Mouse (Mus musculus): Measurements from ENCODE around the gene Nrcam. TPM values are rescaled to one million over a fixed set of nuclear protein-coding genes. Genes with fewer than 3 reads are reported as not detected.

Nrcam gene
- polyA plus RNA-seq, 1 experiment from 2014 or later: not detected

GRCm38 (mm10) chr12:44535623-44536022 lies 206.9 kb downstream of the Nrcam start:
- TF ChIP-seq EP300 (IDR thresholded peaks at IDR 0.05; ENCODE audit: low read depth) (no peak), CTCF (IDR thresholded peaks at IDR 0.05; ENCODE audit: low read depth) (no peak)
- H3K9ac ChIP-seq (replicated peaks): no peak overlapping the region
- no peaks in the 10 kb centered on the region for H3K36me3 ChIP-seq (replicated peaks; ENCODE audit: insufficient read depth, low read length)
- ATAC-seq (no peak), DNase-seq (no peak)
- H3K4me1 ChIP-seq (ENCODE audit: insufficient read depth): no peaks in the 10 kb centered on the region
- WGBS (ENCODE audit: insufficient replicate concordance): 26% methylated on average over 5 of the region's 5 CpGs
- H3K27me3 ChIP-seq (ENCODE audit: insufficient read depth, low read length): no peaks in the 10 kb centered on the region
- H3K4me2 ChIP-seq (ENCODE audit: low read depth, low read length): no peak overlapping the region
- H3K4me3 ChIP-seq (ENCODE audit: low read depth, low read length): no peak overlapping the region
- H3K9me3 ChIP-seq (ENCODE audit: low read length): no peaks in the 10 kb centered on the region
- no peak overlapping the region for H3K27ac ChIP-seq (ENCODE audit: low read depth)

- Histone ChIP-seq H3K27ac (ENCODE audit: low read depth) (no peak overlapping the region), H3K4me2 (ENCODE audit: low read depth, low read length) (no peak overlapping the region), H3K27me3 (ENCODE audit: insufficient read depth, low read length) (no peaks in the 10 kb centered on the region), H3K36me3 (replicated peaks; ENCODE audit: insufficient read depth, low read length) (no peaks in the 10 kb centered on the region), H3K9me3 (ENCODE audit: low read length) (no peaks in the 10 kb centered on the region), H3K9ac (replicated peaks) (no peak overlapping the region), H3K4me1 (ENCODE audit: insufficient read depth) (no peaks in the 10 kb centered on the region), H3K4me3 (ENCODE audit: low read depth, low read length) (no peak overlapping the region)
- DNase-seq (peak; percentile 73), ATAC-seq (no peak)
- peak; percentile 75 for TF ChIP-seq CTCF (IDR thresholded peaks at IDR 0.05; ENCODE audit: low read depth)
- TF ChIP-seq EP300 (IDR thresholded peaks at IDR 0.05; ENCODE audit: low read depth): no peak
- WGBS (ENCODE audit: insufficient replicate concordance): 46% methylated on average over 8 of the region's 8 CpGs
These were observed 219.2 kb downstream of the Nrcam start for GRCm38 (mm10) chr12:44547721-44548369.

- DNase-seq (no peak), ATAC-seq (no peak)
- H3K9ac ChIP-seq (replicated peaks): no peak overlapping the region
- H3K36me3 ChIP-seq (replicated peaks; ENCODE audit: insufficient read depth, low read length): no peaks in the 10 kb centered on the region
- WGBS (ENCODE audit: insufficient replicate concordance): 49% methylated on average over 9 of the region's 9 CpGs
- H3K4me2 ChIP-seq (ENCODE audit: low read depth, low read length): no peak overlapping the region
- no peaks in the 10 kb centered on the region for H3K27me3 ChIP-seq (ENCODE audit: insufficient read depth, low read length)
- no peak overlapping the region for H3K4me3 ChIP-seq (ENCODE audit: low read depth, low read length)
- H3K27ac ChIP-seq (ENCODE audit: low read depth): no peak overlapping the region
- TF ChIP-seq CTCF (IDR thresholded peaks at IDR 0.05; ENCODE audit: low read depth): no peak
- no peak for TF ChIP-seq EP300 (IDR thresholded peaks at IDR 0.05; ENCODE audit: low read depth)
- no peaks in the 10 kb centered on the region for H3K4me1 ChIP-seq (ENCODE audit: insufficient read depth)
- no peaks in the 10 kb centered on the region for H3K9me3 ChIP-seq (ENCODE audit: low read length)
These were observed 219.8 kb downstream of the Nrcam start for GRCm38 (mm10) chr12:44548465-44548864.

GRCm38 (mm10) chr12:44551614-44552013 lies 222.9 kb downstream of the Nrcam start:
- Histone ChIP-seq H3K9me3 (ENCODE audit: low read length) (no peaks in the 10 kb centered on the region), H3K4me2 (ENCODE audit: low read depth, low read length) (no peak overlapping the region)

GRCm38 (mm10) chr12:44554051-44554450 lies 225.4 kb downstream of the Nrcam start:
- DNase-seq: no peak
- WGBS (ENCODE audit: insufficient replicate concordance): 54% methylated on average over 2 of the region's 2 CpGs
- no peaks in the 10 kb centered on the region for H3K27me3 ChIP-seq (ENCODE audit: insufficient read depth, low read length)
- no peaks in the 10 kb centered on the region for H3K9me3 ChIP-seq (ENCODE audit: low read length)
- no peaks in the 10 kb centered on the region for H3K36me3 ChIP-seq (replicated peaks; ENCODE audit: insufficient read depth, low read length)
- H3K9ac ChIP-seq (replicated peaks): no peak overlapping the region
- TF ChIP-seq EP300 (IDR thresholded peaks at IDR 0.05; ENCODE audit: low read depth): no peak
- TF ChIP-seq CTCF (IDR thresholded peaks at IDR 0.05; ENCODE audit: low read depth): no peak
- no peaks in the 10 kb centered on the region for H3K4me1 ChIP-seq (ENCODE audit: insufficient read depth)
- no peak overlapping the region for H3K27ac ChIP-seq (ENCODE audit: low read depth)
- no peak for ATAC-seq
- H3K4me2 ChIP-seq (ENCODE audit: low read depth, low read length): no peak overlapping the region
- H3K4me3 ChIP-seq (ENCODE audit: low read depth, low read length): no peak overlapping the region

More at GRCm38 (mm10) chr12:44551614-44552013, 222.9 kb downstream of the Nrcam start:
- Histone ChIP-seq H3K36me3 (replicated peaks; ENCODE audit: insufficient read depth, low read length) (no peaks in the 10 kb centered on the region), H3K27ac (ENCODE audit: low read depth) (no peak overlapping the region), H3K27me3 (ENCODE audit: insufficient read depth, low read length) (no peaks in the 10 kb centered on the region), H3K4me1 (ENCODE audit: insufficient read depth) (no peaks in the 10 kb centered on the region), H3K9ac (replicated peaks) (no peak overlapping the region), H3K4me3 (ENCODE audit: low read depth, low read length) (no peak overlapping the region)
- TF ChIP-seq CTCF (IDR thresholded peaks at IDR 0.05; ENCODE audit: low read depth) (no peak), EP300 (IDR thresholded peaks at IDR 0.05; ENCODE audit: low read depth) (no peak)
- DNase-seq: no peak
- no peak for ATAC-seq

- TF ChIP-seq CTCF (IDR thresholded peaks at IDR 0.05; ENCODE audit: low read depth): no peak
- TF ChIP-seq EP300 (IDR thresholded peaks at IDR 0.05; ENCODE audit: low read depth): no peak
- H3K27me3 ChIP-seq (ENCODE audit: insufficient read depth, low read length): no peaks in the 10 kb centered on the region
- H3K4me2 ChIP-seq (ENCODE audit: low read depth, low read length): no peak overlapping the region
- no peaks in the 10 kb centered on the region for H3K36me3 ChIP-seq (replicated peaks; ENCODE audit: insufficient read depth, low read length)
- H3K9ac ChIP-seq (replicated peaks): no peak overlapping the region
- H3K27ac ChIP-seq (ENCODE audit: low read depth): no peak overlapping the region
- no peaks in the 10 kb centered on the region for H3K9me3 ChIP-seq (ENCODE audit: low read length)
- DNase-seq: no peak
- ATAC-seq: no peak
- H3K4me3 ChIP-seq (ENCODE audit: low read depth, low read length): no peak overlapping the region
- 77% methylated on average over 1 of the region's 1 CpGs for WGBS (ENCODE audit: insufficient replicate concordance)
- H3K4me1 ChIP-seq (ENCODE audit: insufficient read depth): no peaks in the 10 kb centered on the region
These were observed 226.1 kb downstream of the Nrcam start for GRCm38 (mm10) chr12:44554808-44555207.

- no peak for TF ChIP-seq EP300 (IDR thresholded peaks at IDR 0.05; ENCODE audit: low read depth)
- no peak for TF ChIP-seq CTCF (IDR thresholded peaks at IDR 0.05; ENCODE audit: low read depth)
- Histone ChIP-seq H3K27me3 (ENCODE audit: insufficient read depth, low read length) (no peaks in the 10 kb centered on the region), H3K4me1 (ENCODE audit: insufficient read depth) (no peaks in the 10 kb centered on the region), H3K4me3 (ENCODE audit: low read depth, low read length) (no peak overlapping the region), H3K9me3 (ENCODE audit: low read length) (no peaks in the 10 kb centered on the region), H3K36me3 (replicated peaks; ENCODE audit: insufficient read depth, low read length) (no peaks in the 10 kb centered on the region), H3K27ac (ENCODE audit: low read depth) (no peak overlapping the region), H3K4me2 (ENCODE audit: low read depth, low read length) (no peak overlapping the region), H3K9ac (replicated peaks) (no peak overlapping the region)
- no peak for ATAC-seq
- no peak for DNase-seq
These were observed 231.3 kb downstream of the Nrcam start for GRCm38 (mm10) chr12:44560002-44560401.
